In the genomic region with DNA sequence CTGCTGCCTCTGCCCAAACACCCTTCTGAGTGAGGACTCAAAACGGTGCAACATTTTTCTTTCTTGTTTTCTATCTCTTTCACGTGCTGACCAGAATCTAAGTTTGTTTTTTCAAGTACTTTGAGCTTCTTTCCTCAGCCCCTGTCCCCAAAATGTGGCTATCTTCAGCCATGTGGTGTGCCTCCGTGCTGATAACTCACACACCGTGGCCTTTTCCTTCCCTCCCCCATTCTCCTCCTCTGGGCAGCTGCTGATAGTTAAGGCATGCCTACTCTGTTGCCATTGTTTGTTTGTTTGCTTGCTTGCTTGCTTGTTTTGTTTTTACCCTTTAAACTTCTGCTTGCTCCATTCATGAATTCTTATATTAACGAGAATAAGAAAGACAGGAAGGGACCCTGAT, we compare ENCODE assay signal across 26 mouse cellular contexts. TPM values are rescaled to one million over a fixed set of nuclear protein-coding genes. Genes with fewer than 3 reads are reported as not detected.
DNase-seq lines count a peak whose midpoint lies in the region; ATAC-seq and TF ChIP-seq lines count a peak whose summit lies in the region.
"Had no signal": no experiment of that assay in that cellular context is flagged by ENCODE, and none has a peak within 500 bp of the region (broad histone marks: within the 10 kb centered on the region; RNA-seq: fewer than 3 reads in every experiment).

No protein-coding gene starts in this region.

- H3K27ac ChIP-seq in heart, embryonic 10.5 days: peak overlapping the region; percentile 52; the same call in 1 of the 2 replicates
- H3K27ac ChIP-seq in kidney, postnatal 0 days: no peak overlapping the region
- peak overlapping the region; percentile 59 for H3K27ac ChIP-seq in liver, embryonic 14.5 days
- H3K27ac ChIP-seq in neural tube, embryonic 15.5 days (replicated peaks): no peak overlapping the region
- H3K27ac ChIP-seq in intestine, embryonic 16.5 days (ENCODE audit: low read length): no peak overlapping the region
- H3K27ac ChIP-seq: limb, embryonic 15.5 days; neural tube, embryonic 12.5 days; stomach, postnatal 0 days had no signal

- H3K4me2 ChIP-seq in kidney, postnatal 0 days (ENCODE audit: low read length): peak overlapping the region; percentile 13; the same call in 1 of the 2 replicates
- H3K4me2 ChIP-seq in liver, embryonic 14.5 days (ENCODE audit: low read depth): peak overlapping the region; percentile 41
- no peak overlapping the region for H3K4me2 ChIP-seq in neural tube, embryonic 15.5 days
- no peak overlapping the region for H3K4me2 ChIP-seq in intestine, embryonic 16.5 days (ENCODE audit: low read depth, low read length)
- H3K4me2 ChIP-seq: limb, embryonic 15.5 days; midbrain, embryonic 11.5 days; neural tube, embryonic 12.5 days had no signal

- 0 out of 2 replicates have a peak, but pooled peaks cover 4% of the 10 kb centered on the region for H3K4me1 ChIP-seq in heart, embryonic 10.5 days
- H3K4me1 ChIP-seq in kidney, postnatal 0 days (replicated peaks; ENCODE audit: insufficient read depth, low read length): no peaks in the 10 kb centered on the region
- peaks cover 9 to 23% of the 10 kb centered on the region in 2 experiments for H3K4me1 ChIP-seq in liver, embryonic 14.5 days (replicated peaks; ENCODE audit: control insufficient read depth in 2 of 2, insufficient read depth in 2 of 2, low read length in 1 of 2)
- 0 out of 2 replicates have a peak, but pooled peaks cover 3% of the 10 kb centered on the region for H3K4me1 ChIP-seq in neural tube, embryonic 15.5 days
- H3K4me1 ChIP-seq in intestine, embryonic 16.5 days (ENCODE audit: control insufficient read depth, insufficient read depth, low read length): no peaks in the 10 kb centered on the region
- H3K4me1 ChIP-seq: limb, embryonic 15.5 days; neural tube, embryonic 12.5 days had no signal

- TF ChIP-seq EP300 in liver, embryonic 14.5 days (IDR thresholded peaks at IDR 0.05; ENCODE audit: low read depth): peak; percentile 81

- no peak overlapping the region for H3K4me3 ChIP-seq in heart, embryonic 10.5 days
- H3K4me3 ChIP-seq in kidney, postnatal 0 days (replicated peaks; ENCODE audit: low read depth, low read length): no peak overlapping the region
- H3K4me3 ChIP-seq in liver, embryonic 14.5 days (ENCODE audit: insufficient read depth in 1 of 2, low read depth in 2 of 2, low read length in 2 of 2): no peak overlapping the region
- H3K4me3 ChIP-seq in neural tube, embryonic 15.5 days (replicated peaks): no peak overlapping the region
- H3K4me3 ChIP-seq in intestine, embryonic 16.5 days (ENCODE audit: low read length): no peak overlapping the region
- H3K4me3 ChIP-seq: limb, embryonic 15.5 days; neural tube, embryonic 12.5 days had no signal

- H3K9ac ChIP-seq in kidney, postnatal 0 days (ENCODE audit: low read depth, low read length): no peak overlapping the region
- 0 out of 2 replicates have a peak overlapping the region, but pooled peaks have one; percentile 24 for H3K9ac ChIP-seq in liver, embryonic 14.5 days (replicated peaks)
- no peak overlapping the region for H3K9ac ChIP-seq in neural tube, embryonic 15.5 days (replicated peaks)
- H3K9ac ChIP-seq in intestine, embryonic 16.5 days (ENCODE audit: low read depth, low read length): no peak overlapping the region
- H3K9ac ChIP-seq: limb, embryonic 15.5 days; neural tube, embryonic 12.5 days had no signal

- DNase-seq in heart, embryonic 10.5 days (ENCODE audit: low spot score): peak; percentile 90
- DNase-seq in heart, postnatal 14 days: no peak
- no peak for DNase-seq in kidney, postnatal 0 days (ENCODE audit: low spot score)
- no peak for DNase-seq in kidney, postnatal 25 days
- peak; percentile 50 to 54 (median 50) for DNase-seq in liver, embryonic 14.5 days (ENCODE audit: low read depth in 3 of 3, low spot score in 3 of 3)
- DNase-seq: adrenal gland, adult 2 months; cerebellum, adult 11-12 months; gastrocnemius, postnatal 25 days; kidney, adult 18-20 months; lung, postnatal 14 days; right cerebral cortex, postnatal 25 days; thymus, postnatal 14 days had no signal

- WGBS in heart, embryonic 10.5 days: 22% methylated on average over 5 of the region's 5 CpGs
- 21% methylated on average over 5 of the region's 5 CpGs for WGBS in kidney, postnatal 0 days
- WGBS in liver, embryonic 14.5 days (ENCODE audit: insufficient replicate concordance): 3% methylated on average over 5 of the region's 5 CpGs
- WGBS in neural tube, embryonic 15.5 days: 53% methylated on average over 5 of the region's 5 CpGs
- 33% methylated on average over 5 of the region's 5 CpGs for WGBS in intestine, embryonic 16.5 days

- ATAC-seq in kidney, postnatal 0 days (replicated peaks; ENCODE audit: low FRiP score, low read depth): no peak
- ATAC-seq in liver, embryonic 14.5 days (ENCODE audit: insufficient read depth): peak; percentile 92
- ATAC-seq in neural tube, embryonic 15.5 days (ENCODE audit: low FRiP score): no peak
- ATAC-seq in intestine, embryonic 16.5 days: no peak
- ATAC-seq: forebrain, embryonic 14.5 days; hindbrain, embryonic 16.5 days had no signal

- H3K27me3 ChIP-seq in heart, embryonic 10.5 days (ENCODE audit: insufficient read depth, poor library complexity, severe bottlenecking): no peaks in the 10 kb centered on the region
- H3K27me3 ChIP-seq in kidney, postnatal 0 days (ENCODE audit: insufficient read depth, low read length): no peaks in the 10 kb centered on the region
- no peaks in the 10 kb centered on the region for H3K27me3 ChIP-seq in liver, embryonic 14.5 days (ENCODE audit: control insufficient read depth, insufficient read depth, low read length)
- H3K27me3 ChIP-seq in neural tube, embryonic 15.5 days (replicated peaks): peaks cover 6% of the 10 kb centered on the region
- 0 out of 2 replicates have a peak, but pooled peaks cover 3% of the 10 kb centered on the region for H3K27me3 ChIP-seq in intestine, embryonic 16.5 days (replicated peaks; ENCODE audit: control insufficient read depth, insufficient read depth, low read length)
- H3K27me3 ChIP-seq: neural tube, embryonic 12.5 days had no signal

- intact Hi-C loops in heart, postnatal 14 days (cut with DNase I): no loop called here

- no peak for TF ChIP-seq CTCF in kidney, postnatal 0 days (IDR thresholded peaks at IDR 0.05; ENCODE audit: low read depth)
- TF ChIP-seq CTCF in liver, embryonic 14.5 days (IDR thresholded peaks at IDR 0.05; ENCODE audit: low read depth): no peak

- H3K36me3 ChIP-seq in heart, embryonic 10.5 days: no peaks in the 10 kb centered on the region
- H3K36me3 ChIP-seq in kidney, postnatal 0 days (ENCODE audit: insufficient read depth, low read length): no peaks in the 10 kb centered on the region
- H3K36me3 ChIP-seq in liver, embryonic 14.5 days (replicated peaks; ENCODE audit: control insufficient read depth, insufficient read depth, low read depth): no peaks in the 10 kb centered on the region
- no peaks in the 10 kb centered on the region for H3K36me3 ChIP-seq in neural tube, embryonic 15.5 days
- H3K36me3 ChIP-seq in intestine, embryonic 16.5 days (ENCODE audit: control insufficient read depth, insufficient read depth, low read length): no peaks in the 10 kb centered on the region
- H3K36me3 ChIP-seq: limb, embryonic 15.5 days; neural tube, embryonic 12.5 days had no signal

- no peaks in the 10 kb centered on the region for H3K9me3 ChIP-seq in heart, embryonic 10.5 days
- H3K9me3 ChIP-seq in kidney, postnatal 0 days (replicated peaks; ENCODE audit: low read length): no peaks in the 10 kb centered on the region
- H3K9me3 ChIP-seq in liver, embryonic 14.5 days (ENCODE audit: control insufficient read depth, low read length): no peaks in the 10 kb centered on the region
- H3K9me3 ChIP-seq in neural tube, embryonic 15.5 days (replicated peaks): no peaks in the 10 kb centered on the region
- no peaks in the 10 kb centered on the region for H3K9me3 ChIP-seq in intestine, embryonic 16.5 days (ENCODE audit: control insufficient read depth, low read length)
- H3K9me3 ChIP-seq: limb, embryonic 15.5 days; neural tube, embryonic 12.5 days had no signal

RNA-seq across cellular contexts. Expression of a gene that starts 12.2 kb away (rescaled TPM):
- 0.83 and 2.0 TPM in 2 replicates for polyA plus RNA-seq in heart, embryonic 10.5 days (2016; fragmentation: Nextera tagmentation; extraction: Ambion mirVana)
- total RNA-seq in heart, postnatal 14 days (2021): not detected
- polyA plus RNA-seq in kidney, postnatal 0 days (2015; fragmentation: Nextera tagmentation; extraction: Ambion mirVana): not detected in 2 replicates
- polyA plus RNA-seq in liver, embryonic 14.5 days (2012; rRNA removed): not detected in 2 replicates
- polyA plus RNA-seq in liver, embryonic 14.5 days (2014; fragmentation: Nextera tagmentation; extraction: Ambion mirVana): not detected in 2 replicates
- not detected in 2 replicates for polyA plus RNA-seq in neural tube, embryonic 15.5 days (2015; fragmentation: Nextera tagmentation; extraction: Ambion mirVana)
- polyA plus RNA-seq in intestine, embryonic 16.5 days (2015; fragmentation: Nextera tagmentation; extraction: Ambion mirVana): not detected in 2 replicates
- total RNA-seq: adrenal gland, adult 2 months; gastrocnemius, postnatal 25 days; heart, postnatal 25 days; layer of hippocampus, postnatal 25 days; left cerebral cortex, postnatal 25 days; monocyte, adult 5-6 weeks had no signal
- polyA plus RNA-seq: adrenal gland, adult 2 months; embryonic facial prominence, embryonic 14.5 days; forebrain, embryonic 14.5 days; large intestine, adult 2 months; limb, embryonic 15.5 days; neural tube, embryonic 12.5 days; stomach, postnatal 0 days had no signal

Comparison
In these comparisons a context has a peak if more than half of its experiments do, and no peak if none do; other contexts are left out.
1. DNase-seq: peak in heart, embryonic 10.5 days (single experiment) and liver, embryonic 14.5 days (3 of 3); none in heart, postnatal 14 days (0 of 2), kidney, postnatal 0 days (single experiment) and kidney, postnatal 25 days (0 of 2).
2. H3K27ac ChIP-seq: peak in heart, embryonic 10.5 days (single experiment) and liver, embryonic 14.5 days (single experiment); none in kidney, postnatal 0 days (single experiment), neural tube, embryonic 15.5 days (single experiment) and intestine, embryonic 16.5 days (single experiment).
3. H3K4me2 ChIP-seq: peak in kidney, postnatal 0 days (single experiment) and liver, embryonic 14.5 days (single experiment); none in neural tube, embryonic 15.5 days (single experiment) and intestine, embryonic 16.5 days (single experiment).